Mouse (Mus musculus): ENCODE results near the gene Tpm4.

Gene Tpm4

GRCm38 (mm10) chr8:72189417-72190214 lies 54.8 kb downstream of the Tpm4 start, which contains the start of gene Hsh2d:
TSS of gene Hsh2d (plus strand) at chr8:72189638.
- no peak for DNase-seq (ENCODE audit: low spot score)

GRCm38 (mm10) chr8:72190215-72190539 lies 55.4 kb downstream of the Tpm4 start:
- no peak for DNase-seq (ENCODE audit: low spot score)

- no peak for DNase-seq (ENCODE audit: low spot score)
These were observed 57.3 kb downstream of the Tpm4 start for GRCm38 (mm10) chr8:72192065-72192464.

GRCm38 (mm10) chr8:72197997-72198396 lies 63.2 kb downstream of the Tpm4 start:
- no peak for DNase-seq (ENCODE audit: low spot score)

Measured in adipocyte (in vitro differentiated cells).